Mouse (Mus musculus): ENCODE measurements at regions not wholly inside any gene's neighbourhood (a gene's known extent, or its start where the extent isn't known, plus 50 kb on each side); places are given as distances from the start of the nearest gene placed in this dataset.

DNA sequence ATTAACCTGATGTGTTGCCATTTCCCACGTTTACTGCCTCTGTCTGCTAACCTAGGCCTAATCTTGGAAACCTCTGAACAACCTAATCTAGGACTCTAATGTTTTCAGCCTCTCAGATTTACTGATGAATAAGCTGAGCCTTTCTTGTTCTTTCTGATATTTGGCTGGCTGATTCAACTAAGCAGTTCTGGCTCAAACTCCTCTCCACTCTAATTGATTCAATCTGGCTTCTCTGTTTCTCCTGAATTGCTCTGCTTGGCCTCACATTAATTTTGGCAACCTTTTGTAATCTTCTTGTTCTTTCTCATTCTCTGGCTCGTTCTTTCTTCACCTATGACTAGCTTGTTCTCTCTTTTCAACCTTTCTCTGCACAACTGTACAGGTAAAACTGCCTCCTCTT, 1561.2 kb upstream of the Zeb2 start:
- DNase-seq (ENCODE audit: low spot score), result no peak

DNA sequence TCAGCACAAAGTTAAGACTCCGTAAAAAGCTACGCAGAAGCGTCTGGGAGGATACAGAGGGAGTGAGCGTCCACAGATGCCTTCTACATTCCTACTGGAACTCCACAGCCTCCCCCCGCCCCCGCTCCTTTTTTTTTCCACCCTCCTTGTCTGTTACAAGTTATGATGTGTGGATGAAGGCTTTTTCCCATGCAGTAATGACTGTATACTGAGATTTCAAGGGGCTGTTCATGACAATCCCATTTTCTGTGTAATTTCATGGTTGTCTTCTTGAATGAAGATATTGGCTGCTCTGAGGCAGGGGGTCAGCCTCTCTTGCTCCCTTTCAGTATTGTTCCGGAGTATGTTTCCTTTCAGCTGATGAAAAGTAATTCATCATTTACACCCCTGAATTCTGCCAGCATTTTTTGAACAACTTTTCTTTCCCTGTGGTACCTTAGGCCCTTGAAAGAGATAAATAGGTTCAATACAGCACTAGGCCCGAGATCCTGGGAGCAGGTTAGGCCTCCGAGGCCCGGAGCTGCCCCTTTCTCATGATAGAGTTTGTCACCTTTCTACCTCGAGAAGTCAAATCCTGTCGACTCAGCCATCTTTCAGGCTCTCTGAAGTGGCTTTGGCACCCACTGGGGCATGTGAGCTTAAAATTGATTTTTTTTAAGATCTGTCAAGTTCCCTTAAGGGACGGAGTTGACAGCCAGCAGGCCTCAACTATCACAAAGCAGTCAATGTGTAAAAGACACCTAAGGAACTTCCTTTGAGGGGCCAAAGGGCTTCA, 1552.5 kb upstream of the Zeb2 start:
- no peak for DNase-seq (ENCODE audit: low spot score)

DNA sequence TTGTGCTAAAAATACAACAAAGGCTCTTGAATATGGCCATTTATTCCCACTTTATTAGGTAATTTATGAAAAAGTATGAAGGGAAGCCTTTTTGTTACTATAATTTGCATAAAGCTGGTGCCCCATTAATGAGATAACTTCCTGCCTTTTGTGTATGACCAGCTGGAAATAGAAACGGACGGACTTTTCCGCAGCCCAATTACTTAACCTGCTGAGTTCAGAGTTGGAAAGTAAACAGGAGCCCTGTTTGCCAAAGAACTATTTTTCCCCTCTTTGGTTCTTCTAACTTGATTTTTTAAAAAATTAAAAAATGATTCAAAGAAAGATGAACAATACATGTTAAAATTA, 1549.8 kb upstream of the Zeb2 start:
- DNase-seq (ENCODE audit: low spot score), result no peak

DNA sequence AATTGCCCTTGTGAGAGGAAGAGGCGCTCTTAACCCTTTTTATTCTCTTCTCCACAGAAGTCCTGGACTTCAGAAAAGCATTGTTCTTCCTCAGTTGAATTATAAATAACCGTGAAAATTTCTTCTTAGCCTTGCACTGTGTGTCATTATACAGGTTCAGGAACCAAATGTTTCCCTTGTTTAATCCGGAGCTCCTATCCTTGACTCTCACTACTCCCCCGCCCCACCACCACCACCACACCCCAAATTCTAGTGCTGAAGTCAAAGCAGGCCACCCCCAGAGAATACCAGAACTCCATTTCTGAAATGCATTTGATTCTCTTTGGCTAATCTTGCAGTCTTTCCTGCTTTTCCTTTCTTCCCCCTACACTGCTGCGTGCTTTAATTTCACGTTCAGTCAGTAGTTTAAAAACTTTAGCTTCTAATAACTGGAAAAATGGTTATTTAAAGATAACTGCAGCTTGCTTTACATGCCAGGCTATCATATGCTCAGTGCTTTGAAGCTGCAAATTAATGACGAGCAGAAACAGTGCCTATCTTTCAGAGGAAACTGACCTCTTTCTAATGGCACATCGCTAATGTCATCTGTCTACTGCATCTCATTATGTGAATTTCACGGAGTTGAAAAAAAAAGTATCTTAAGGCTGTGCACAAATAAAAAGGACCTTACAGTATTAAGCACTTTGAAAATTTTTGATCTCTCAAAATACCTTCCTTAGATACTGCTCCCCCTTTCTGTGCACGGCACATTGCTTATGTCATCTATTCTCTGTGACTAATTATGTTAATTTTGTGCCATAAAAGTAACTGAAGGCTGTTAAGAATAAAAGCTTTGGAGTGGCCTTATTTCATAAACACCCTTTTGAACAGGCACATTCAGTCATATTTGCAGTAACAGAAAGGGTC, 1549.1 kb upstream of the Zeb2 start:
- DNase-seq (ENCODE audit: low spot score), result no peak

DNA sequence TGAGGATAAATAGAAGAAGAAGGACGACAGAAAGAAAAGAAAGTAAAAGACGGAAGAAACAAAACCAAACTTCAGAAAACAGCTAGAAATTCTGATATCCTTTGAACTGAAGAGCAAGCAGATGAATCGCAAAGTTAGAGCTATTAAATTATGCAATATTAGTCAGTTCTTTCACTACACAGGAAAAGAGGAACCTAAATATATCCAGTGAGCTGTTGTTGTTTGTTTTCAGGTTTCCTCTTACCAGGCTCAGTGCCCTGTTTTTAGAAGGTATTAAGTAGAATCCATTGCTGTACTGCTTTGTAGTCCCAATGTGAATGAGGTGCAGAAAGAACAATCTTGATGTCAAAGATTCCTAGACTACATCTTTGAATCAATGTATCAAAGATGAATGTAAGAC, 1544.7 kb upstream of the Zeb2 start:
- DNase-seq (ENCODE audit: low spot score), result no peak

DNA sequence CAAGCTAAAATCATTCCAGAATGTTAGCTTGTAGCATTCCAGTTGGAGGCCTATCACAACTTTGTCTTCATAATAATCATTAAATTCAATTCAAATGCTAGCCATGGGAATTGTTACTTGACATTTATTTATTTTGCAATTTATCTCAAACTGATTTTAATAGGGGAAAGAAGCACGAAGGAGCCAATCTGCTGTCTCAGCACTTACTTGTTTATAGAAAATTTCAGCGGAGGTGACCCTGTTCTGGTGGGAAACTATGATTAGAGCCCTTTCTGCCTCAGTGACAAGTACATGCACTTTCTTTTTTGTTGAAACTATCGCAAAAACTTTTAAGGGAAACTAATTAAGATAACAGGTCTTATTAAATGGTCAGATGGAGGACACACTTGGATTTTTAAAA, 1543.4 kb upstream of the Zeb2 start:
- no peak for DNase-seq (ENCODE audit: low spot score)

DNA sequence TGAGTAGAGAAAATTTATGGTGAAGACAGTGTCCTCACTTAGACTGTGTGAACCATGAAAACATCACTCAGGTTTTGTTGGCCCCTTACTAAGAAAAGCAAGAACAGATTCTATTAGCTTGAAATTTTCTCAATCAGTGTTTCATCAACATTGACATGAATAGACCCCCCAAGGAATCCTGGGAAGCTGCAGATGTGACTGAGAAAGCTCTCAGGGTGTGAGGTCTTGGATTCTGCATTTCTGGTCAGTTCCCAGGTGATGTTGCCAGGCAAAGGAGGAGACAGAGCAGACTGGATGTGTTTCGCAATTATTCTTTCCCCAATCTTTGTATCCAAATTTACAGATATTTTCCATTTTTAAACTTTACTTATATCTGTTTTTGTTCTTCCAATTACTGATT, 1538.1 kb upstream of the Zeb2 start:
- DNase-seq (ENCODE audit: low spot score), result no peak

DNA sequence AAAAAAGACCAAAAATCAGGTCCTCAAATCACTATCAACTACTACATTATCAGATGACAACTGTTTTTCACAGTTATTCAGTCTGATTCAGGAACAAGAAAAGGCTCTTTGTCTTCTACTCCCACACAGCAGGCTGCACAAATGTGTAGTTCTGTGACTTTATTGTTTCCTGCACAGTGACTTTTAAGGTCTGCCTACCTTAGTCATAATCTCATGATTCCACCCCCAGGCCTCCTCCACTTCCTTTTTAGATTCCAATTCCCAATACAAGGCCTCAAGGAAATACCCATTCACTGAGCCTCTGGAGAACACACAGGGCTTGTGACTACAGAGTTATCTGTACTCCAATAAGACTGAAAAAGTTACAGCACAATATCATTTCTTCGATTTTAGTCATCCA, 1535.4 kb upstream of the Zeb2 start:
- DNase-seq (ENCODE audit: low spot score), result no peak

DNA sequence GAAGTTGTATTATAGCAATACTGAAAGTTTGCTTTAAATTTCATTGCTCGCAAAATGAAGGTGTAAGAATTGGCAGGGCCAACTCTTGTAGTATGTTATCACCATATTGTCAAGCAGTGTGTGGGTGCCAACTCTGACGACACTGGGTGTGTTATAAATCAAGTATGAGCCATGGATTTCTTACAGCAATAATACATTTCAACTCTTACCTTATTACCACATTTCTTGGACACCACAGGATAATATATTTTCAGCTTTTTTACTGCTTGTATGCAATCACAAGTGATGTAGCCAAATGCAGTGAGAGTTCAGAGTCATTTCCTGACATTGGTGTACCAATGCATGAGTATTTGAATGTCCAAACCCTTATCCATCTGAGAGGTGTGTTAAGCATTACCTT, 1529.2 kb upstream of the Zeb2 start:
- DNase-seq (ENCODE audit: low spot score), result no peak

DNA sequence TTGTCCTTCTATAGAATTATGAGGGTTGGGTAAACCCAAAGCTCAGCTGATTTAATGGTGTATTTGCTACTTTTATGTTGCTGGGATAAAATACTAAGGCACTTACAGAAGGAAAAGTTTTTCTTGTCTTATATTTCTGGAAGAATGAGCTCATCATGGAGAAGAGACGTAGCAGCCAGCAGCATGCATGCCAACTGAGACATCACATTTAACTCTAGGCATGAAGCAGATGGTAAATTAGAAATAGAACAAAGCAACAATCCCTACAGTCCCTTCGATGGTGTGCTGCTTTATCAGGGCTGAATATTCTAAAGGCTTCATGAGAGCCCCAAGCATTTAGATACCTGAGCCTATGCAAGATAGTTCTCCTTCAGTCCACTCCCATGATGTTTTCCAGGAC, 1492.0 kb upstream of the Zeb2 start:
- no peak for DNase-seq (ENCODE audit: low spot score)

DNA sequence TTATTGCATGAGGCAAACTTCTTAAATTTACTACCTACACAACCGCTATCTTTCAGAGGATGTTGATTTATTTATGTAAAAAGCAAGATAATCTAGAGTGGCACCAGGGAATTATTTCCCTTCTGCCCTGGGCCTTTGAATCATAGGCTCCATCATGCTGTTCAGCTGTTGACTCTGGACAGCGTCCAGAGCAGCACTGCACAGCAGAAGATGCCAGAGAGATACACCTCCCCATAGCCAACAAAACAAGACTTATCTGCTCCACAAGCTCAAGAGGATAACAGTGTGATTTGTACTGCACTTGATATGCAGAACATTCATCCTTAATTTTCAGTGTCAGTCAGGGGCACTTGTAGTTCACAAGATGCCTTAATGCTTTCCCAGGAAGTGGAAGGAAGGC, 1464.6 kb upstream of the Zeb2 start:
- DNase-seq (ENCODE audit: low spot score), result no peak

DNA sequence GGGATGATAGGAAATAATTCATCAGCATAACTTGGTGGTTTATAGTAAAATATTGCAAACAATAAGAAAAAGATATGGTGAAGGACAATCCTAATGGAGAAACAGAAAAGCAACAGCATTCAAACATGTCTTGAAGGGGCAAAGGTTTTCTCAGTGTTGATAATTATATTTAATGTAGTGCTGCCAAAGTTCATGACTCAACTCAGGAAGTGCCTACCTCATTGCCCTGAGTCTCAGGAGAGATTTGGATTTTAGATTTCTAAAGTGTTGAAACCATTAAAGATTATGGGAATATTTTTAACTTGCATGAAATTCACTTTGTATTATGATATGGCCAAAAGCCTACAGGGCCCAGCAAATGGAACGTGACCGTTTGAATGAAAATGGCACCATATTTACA, 1453.2 kb upstream of the Zeb2 start:
- no peak for DNase-seq (ENCODE audit: low spot score)

DNA sequence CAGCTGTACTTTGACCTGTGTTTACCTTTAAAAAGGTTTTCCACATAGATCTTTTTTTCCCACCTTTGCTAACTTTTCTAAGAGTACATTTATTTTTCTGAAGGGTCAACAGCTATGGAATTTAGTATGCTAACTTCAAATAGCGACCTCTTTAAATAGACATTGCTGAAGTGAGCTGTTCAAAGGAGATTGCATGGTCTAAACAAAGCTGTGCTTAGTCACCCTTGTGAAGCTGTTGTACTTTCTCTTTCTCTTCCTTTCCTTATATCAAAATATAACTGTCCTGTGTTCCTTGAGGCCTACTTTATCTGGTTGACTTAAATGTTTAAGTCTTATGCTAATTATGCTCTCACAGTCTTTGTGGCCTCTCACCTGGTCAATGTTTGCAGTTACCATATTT, 1416.2 kb upstream of the Zeb2 start:
- DNase-seq (ENCODE audit: low spot score), result no peak

DNA sequence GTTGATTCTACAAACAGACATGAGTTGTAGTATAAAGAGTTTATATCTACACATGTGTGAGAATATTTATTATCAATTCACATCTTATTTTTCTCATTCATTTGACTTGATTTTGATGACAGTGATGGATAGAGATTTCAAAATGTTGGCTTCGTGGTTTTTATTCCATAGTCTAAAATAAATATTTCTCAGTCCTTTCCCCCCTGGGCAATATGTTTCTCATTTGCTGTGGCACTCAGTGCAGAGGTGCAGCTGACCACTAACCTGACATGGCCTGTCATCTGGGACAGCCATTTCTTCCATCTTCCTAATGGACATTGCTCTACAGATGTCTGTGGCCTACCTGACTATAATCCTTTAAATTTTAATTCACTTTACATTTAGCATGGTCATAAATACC, 1413.5 kb upstream of the Zeb2 start:
- no peak for DNase-seq (ENCODE audit: low spot score)

DNA sequence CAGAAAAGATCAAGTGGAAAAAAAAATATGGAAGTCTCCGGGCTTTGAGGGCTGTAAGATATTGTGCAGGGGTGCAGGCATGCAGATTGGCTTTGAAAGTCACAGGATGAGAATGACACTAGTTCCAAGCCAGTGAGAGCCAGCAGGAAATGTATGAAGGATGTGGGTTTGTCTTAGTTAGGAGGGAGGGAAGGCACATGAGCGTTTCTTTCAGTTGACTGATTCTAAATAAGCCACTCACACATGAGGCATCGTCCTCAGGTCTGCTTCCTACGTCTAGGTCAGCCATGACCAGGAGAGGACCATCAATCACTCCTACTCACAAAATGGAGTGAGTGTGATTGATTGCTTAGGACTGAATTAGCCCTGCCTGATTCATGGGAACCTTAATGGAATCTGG, 1408.0 kb upstream of the Zeb2 start:
- no peak for DNase-seq (ENCODE audit: low spot score)

DNA sequence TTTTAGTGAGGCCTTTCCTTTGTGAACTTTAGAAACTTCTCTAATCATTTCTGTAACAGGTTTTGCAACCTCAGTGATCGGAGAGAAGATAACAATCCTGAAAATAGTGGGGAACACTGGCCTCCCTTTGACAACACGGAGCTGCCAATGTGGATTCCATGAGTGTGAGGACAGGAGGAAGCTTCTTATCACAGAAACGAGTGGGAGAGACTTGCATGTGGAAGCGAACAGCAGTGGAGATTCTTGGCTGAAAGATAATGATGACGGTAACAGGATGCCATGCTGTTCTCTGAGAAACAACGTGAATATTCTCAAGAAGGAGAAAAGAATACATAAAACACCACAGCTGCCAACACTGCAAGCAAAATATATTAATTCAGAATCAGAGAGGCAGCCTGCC, 1407.4 kb upstream of the Zeb2 start:
- no peak for DNase-seq (ENCODE audit: low spot score)

DNA sequence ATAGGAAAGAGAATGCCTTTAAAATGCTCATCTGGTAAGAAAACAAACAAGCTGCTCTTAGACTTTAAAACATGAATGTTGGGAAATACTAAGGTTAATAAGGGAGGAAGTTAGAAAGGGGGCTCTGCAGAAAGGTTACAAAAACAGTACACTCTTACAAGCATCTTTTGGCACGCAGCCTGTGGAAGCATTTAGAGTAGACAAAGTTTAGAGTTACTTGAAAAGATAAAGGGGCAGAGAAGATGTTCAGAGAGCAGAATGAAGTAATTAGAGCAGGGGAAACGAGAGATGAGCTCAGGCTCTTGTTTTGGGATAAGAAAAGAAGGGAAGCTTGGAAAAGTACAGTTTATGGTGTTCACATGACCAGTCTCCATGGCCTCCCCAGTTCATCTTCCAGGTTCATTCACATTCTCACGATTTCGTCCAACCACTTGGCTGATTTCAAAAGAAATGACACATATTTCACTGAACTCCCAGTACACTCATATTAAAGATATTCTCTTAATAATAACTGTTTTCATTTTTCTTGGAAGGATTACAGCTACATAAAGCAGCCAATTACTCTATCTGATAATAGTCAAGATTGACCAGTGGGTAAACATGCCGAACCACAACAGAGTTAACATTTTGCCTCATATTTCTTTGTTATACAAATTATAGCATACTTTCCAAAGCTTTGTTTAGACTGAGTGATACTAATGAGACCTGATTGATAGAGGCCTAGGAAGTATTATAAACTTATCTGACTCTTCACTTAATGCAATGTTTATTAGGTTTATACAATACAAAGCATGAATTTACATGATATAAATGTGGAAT, 1404.2 kb upstream of the Zeb2 start:
- DNase-seq (ENCODE audit: low spot score), result no peak

DNA sequence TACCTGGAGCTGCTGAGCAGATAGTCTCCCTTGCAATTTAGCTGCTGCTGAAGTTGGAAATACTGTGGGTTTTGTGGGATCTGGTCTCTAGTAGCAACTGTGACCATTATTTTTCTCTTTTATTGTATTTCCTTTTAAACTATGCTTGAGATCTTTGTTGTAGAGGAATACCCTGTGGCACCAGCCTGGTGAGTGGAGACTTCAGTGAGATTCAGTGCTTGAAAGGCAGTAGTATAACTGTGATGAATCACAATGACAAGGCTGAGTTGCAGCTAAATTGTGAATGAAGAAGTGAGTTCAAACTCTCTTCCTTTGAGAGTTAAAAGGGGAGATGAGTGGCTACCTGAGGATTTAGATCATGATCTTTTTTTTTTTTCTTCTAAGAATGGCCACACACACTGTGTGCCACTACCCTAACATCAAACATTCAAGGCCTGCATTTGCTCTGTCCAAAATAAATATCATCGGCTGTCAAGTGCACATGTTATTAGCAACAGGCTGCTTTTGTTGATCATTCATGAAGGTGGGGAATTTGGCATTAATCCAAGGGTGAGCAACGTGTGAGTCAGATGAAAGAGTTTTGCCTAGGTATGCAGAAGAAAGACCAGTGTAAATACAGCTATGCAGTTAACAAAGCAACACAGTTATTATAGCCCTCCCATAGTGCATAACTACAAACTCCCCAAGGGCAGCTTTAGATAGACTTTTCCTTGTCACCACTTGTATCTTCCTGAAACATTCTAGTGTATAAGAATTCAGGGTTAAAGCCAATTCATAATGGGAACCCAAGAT, 1395.2 kb upstream of the Zeb2 start:
- no peak for DNase-seq (ENCODE audit: low spot score)

DNA sequence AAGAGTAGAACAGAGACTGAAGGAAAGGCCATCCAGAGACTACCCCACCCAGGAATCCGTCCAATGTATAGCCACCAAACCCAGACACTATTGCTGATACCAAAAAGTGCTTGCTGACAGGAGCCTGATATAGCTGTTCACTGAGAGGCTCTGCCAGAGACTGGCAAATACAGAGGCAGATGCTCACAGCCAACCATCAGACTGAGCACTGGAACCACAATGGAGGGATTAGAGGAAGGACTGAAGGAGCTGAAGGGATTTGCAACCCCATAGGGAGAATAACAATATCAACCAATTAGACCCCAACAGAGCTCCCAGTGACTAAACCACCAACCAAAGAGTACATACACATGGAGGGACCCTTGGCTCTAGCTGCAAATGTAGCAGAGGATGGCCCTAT, 1389.8 kb upstream of the Zeb2 start:
- DNase-seq (ENCODE audit: low spot score), result no peak

DNA sequence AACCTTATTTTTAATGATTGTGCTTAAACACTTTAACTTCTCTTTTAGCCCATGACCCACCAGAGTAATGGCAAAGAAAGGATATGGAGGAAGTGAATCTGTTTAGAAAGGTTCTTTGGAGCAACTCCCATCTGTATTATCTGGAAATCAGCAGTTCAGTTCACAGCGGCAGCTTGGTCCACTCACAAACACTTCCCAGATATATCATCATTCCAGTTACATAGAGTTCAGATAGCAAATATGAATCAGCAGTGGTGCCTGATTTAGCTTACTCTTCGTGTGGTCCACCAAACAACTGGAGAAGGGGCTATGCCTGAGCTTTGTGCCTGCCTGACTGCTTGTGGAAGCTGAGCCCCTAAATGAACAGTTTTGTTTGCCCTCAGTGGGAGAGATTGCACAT, 1385.9 kb upstream of the Zeb2 start:
- no peak for DNase-seq (ENCODE audit: low spot score)

DNA sequence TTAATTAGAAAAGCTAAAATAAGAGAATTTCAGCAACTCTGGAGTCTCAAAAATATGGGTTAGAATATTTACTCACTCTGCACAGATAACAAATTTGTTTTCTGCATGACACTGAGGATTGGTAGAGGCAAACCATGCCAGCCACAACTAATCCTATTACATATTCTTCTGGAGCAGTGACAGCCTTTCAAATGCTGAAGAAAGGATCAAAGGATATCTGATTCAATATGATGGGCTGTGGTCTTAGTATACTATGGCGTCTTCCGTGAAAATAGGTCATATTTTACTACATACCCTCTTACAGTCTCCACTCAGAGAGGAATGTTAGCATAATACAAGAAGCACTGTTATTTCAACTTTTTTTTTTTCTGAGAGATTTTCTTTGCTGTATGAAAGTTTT, 1375.1 kb upstream of the Zeb2 start:
- DNase-seq (ENCODE audit: low spot score), result no peak
